In genomic region chr13:49307311-49307969, GRCm38 (mm10) we compare ENCODE assay signal across 8 mouse cellular contexts. TPM values are rescaled to one million over a fixed set of nuclear protein-coding genes. Genes with fewer than 3 reads are reported as not detected.
DNase-seq lines count a peak whose midpoint lies in the region; ATAC-seq and TF ChIP-seq lines count a peak whose summit lies in the region.

No protein-coding gene starts in this region.

- H3K9me3 ChIP-seq in heart, embryonic 16.5 days (replicated peaks; ENCODE audit: control insufficient read depth, low read length), result no peaks in the 10 kb centered on the region
- no peaks in the 10 kb centered on the region for H3K9me3 ChIP-seq in liver, embryonic 16.5 days (replicated peaks; ENCODE audit: control insufficient read depth, low read length)

- H3K4me1 ChIP-seq in heart, embryonic 16.5 days (ENCODE audit: control insufficient read depth, insufficient read depth, low read length), result peaks cover 17% of the 10 kb centered on the region
- H3K4me1 ChIP-seq in liver, embryonic 16.5 days (ENCODE audit: control insufficient read depth, low read depth, low read length), result peaks cover 16% of the 10 kb centered on the region
- H3K4me1 ChIP-seq in olfactory bulb, adult 2 months (ENCODE audit: control insufficient read depth, insufficient read depth, low read length), result peaks cover 6% of the 10 kb centered on the region; the same call in 1 of the 2 replicates

- no peaks in the 10 kb centered on the region for H3K27me3 ChIP-seq in heart, embryonic 16.5 days (ENCODE audit: control insufficient read depth, insufficient read depth, low read length)
- no peaks in the 10 kb centered on the region for H3K27me3 ChIP-seq in liver, embryonic 16.5 days (ENCODE audit: control insufficient read depth, insufficient read depth, low read depth, low read length)

- no peaks in the 10 kb centered on the region for H3K36me3 ChIP-seq in heart, embryonic 16.5 days (ENCODE audit: control insufficient read depth, insufficient read depth)
- H3K36me3 ChIP-seq in liver, embryonic 16.5 days (ENCODE audit: control insufficient read depth, insufficient read depth), result no peaks in the 10 kb centered on the region

- H3K4me3 ChIP-seq in heart, embryonic 16.5 days (ENCODE audit: low read length), result peak overlapping the region; percentile 27
- peak overlapping the region; percentile 53 for H3K4me3 ChIP-seq in liver, embryonic 16.5 days (ENCODE audit: low read depth, low read length)
- H3K4me3 ChIP-seq in olfactory bulb, adult 2 months (ENCODE audit: insufficient read depth, low read depth, low read length), result no peak overlapping the region

- TF ChIP-seq CTCF in olfactory bulb, adult 2 months (IDR thresholded peaks at IDR 0.05; ENCODE audit: insufficient read depth, low read depth, low read length), result no peak

- peak; percentile 77 for ATAC-seq in heart, embryonic 16.5 days (replicated peaks; ENCODE audit: extremely low read depth, insufficient read depth, low FRiP score)
- ATAC-seq in liver, embryonic 16.5 days (ENCODE audit: low read depth), result peak; percentile 69

- DNase-seq in adrenal gland, postnatal 14 days, result peak; percentile 65
- no peak for DNase-seq in adrenal gland, adult 8-10 months
- peak; percentile 60 to 69 for DNase-seq in right cerebral cortex, postnatal 10 days (ENCODE audit: low spot score in 2 of 2)
- DNase-seq in right cerebral cortex, postnatal 36 days (ENCODE audit: low spot score in 2 of 2), result no peak
- DNase-seq in frontal cortex, postnatal 25 days (ENCODE audit: low spot score in 2 of 2), result no peak

- H3K27ac ChIP-seq in heart, embryonic 16.5 days (ENCODE audit: low read length), result peak overlapping the region; percentile 82
- H3K27ac ChIP-seq in liver, embryonic 16.5 days (ENCODE audit: low read length), result peak overlapping the region; percentile 80
- peak overlapping the region; percentile 20; the same call in 1 of the 2 replicates for H3K27ac ChIP-seq in olfactory bulb, adult 2 months (ENCODE audit: insufficient read depth, low read depth, low read length)

- peak overlapping the region; percentile 53 for H3K4me2 ChIP-seq in heart, embryonic 16.5 days (ENCODE audit: low read depth, low read length)
- peak overlapping the region; percentile 46 for H3K4me2 ChIP-seq in liver, embryonic 16.5 days (ENCODE audit: low read depth, low read length)

- TF ChIP-seq POLR2A in olfactory bulb, adult 2 months (IDR thresholded peaks at IDR 0.05; ENCODE audit: insufficient read depth, low read depth, low read length), result no peak

- peak overlapping the region; percentile 35; the same call in 1 of the 2 replicates for H3K9ac ChIP-seq in heart, embryonic 16.5 days (ENCODE audit: low read length)
- peak overlapping the region; percentile 33 for H3K9ac ChIP-seq in liver, embryonic 16.5 days (ENCODE audit: low read depth, low read length)

- WGBS in heart, embryonic 16.5 days, result 2% methylated on average over 10 of the region's 10 CpGs
- 3% methylated on average over 10 of the region's 10 CpGs for WGBS in liver, embryonic 16.5 days (ENCODE audit: insufficient replicate concordance)
- 54% methylated on average over 10 of the region's 10 CpGs for WGBS in olfactory bulb, adult 2 months

RNA-seq across cellular contexts. Expression of gene Fgd3, which starts 12.7 kb away (rescaled TPM):
- total RNA-seq in adrenal gland, postnatal 14 days (2021), result 2.7 and 7.7 TPM in 2 replicates
- 1 to 10 TPM; 4.5 to 4.7 (median 4.6) TPM for total RNA-seq in adrenal gland, adult 8-10 months (2022)
- 0.22 and 0.29 TPM in 2 replicates for polyA plus RNA-seq in heart, embryonic 16.5 days (2015; fragmentation: Nextera tagmentation; extraction: Ambion mirVana)
- polyA plus RNA-seq in liver, embryonic 16.5 days (2015; fragmentation: Nextera tagmentation; extraction: Ambion mirVana), result 0.67 and 0.70 TPM in 2 replicates
- polyA plus RNA-seq in olfactory bulb, adult 2 months (2012; ENCODE audit: insufficient read depth, insufficient read length, low replicate concordance, missing spikeins), result not detected in 2 replicates

RNA-seq across cellular contexts. Expression of gene Bicd2, which starts 33.9 kb away (rescaled TPM):
- total RNA-seq in adrenal gland, postnatal 14 days (2021), result 38.2 TPM in 2 replicates
- total RNA-seq in adrenal gland, adult 8-10 months (2022), result 10 to 100 TPM; 37.2 to 48.4 (median 40.9) TPM
- polyA plus RNA-seq in heart, embryonic 16.5 days (2015; fragmentation: Nextera tagmentation; extraction: Ambion mirVana), result 55.9 and 59.8 TPM in 2 replicates
- polyA plus RNA-seq in liver, embryonic 16.5 days (2015; fragmentation: Nextera tagmentation; extraction: Ambion mirVana), result 6.3 and 6.5 TPM in 2 replicates
- polyA plus RNA-seq in olfactory bulb, adult 2 months (2012; ENCODE audit: insufficient read depth, insufficient read length, low replicate concordance, missing spikeins), result 48.0 TPM in 1 of 2 replicates, not detected in the other

RNA-seq across cellular contexts. Expression of gene Susd3, which starts 58.9 kb away (rescaled TPM):
- total RNA-seq in adrenal gland, postnatal 14 days (2021), result 0.70 and 3.6 TPM in 2 replicates
- total RNA-seq in adrenal gland, adult 8-10 months (2022), result 10 to 100 TPM in 2 of 4 experiments, 1 to 10 TPM in 2; 3.0 to 97.4 (median 38.5) TPM
- polyA plus RNA-seq in heart, embryonic 16.5 days (2015; fragmentation: Nextera tagmentation; extraction: Ambion mirVana), result 1.4 and 1.8 TPM in 2 replicates
- polyA plus RNA-seq in liver, embryonic 16.5 days (2015; fragmentation: Nextera tagmentation; extraction: Ambion mirVana), result 1.1 and 2.0 TPM in 2 replicates
- polyA plus RNA-seq in olfactory bulb, adult 2 months (2012; ENCODE audit: insufficient read depth, insufficient read length, low replicate concordance, missing spikeins), result not detected in 2 replicates

Comparison
In these comparisons a context has a peak if more than half of its experiments do, and no peak if none do; other contexts are left out.
1. DNase-seq: peak in adrenal gland, postnatal 14 days (single experiment) and right cerebral cortex, postnatal 10 days (2 of 2); none in adrenal gland, adult 8-10 months (single experiment), right cerebral cortex, postnatal 36 days (0 of 2) and frontal cortex, postnatal 25 days (0 of 2).
2. H3K27ac ChIP-seq: peak in every context shown above with its lines; median percentile 82 in heart, embryonic 16.5 days; 80 in liver, embryonic 16.5 days; 20 in olfactory bulb, adult 2 months.